Mouse (Mus musculus): ENCODE results near the gene Hand2. TPM values are rescaled to one million over a fixed set of nuclear protein-coding genes. Genes with fewer than 3 reads are reported as not detected.

Gene Hand2
- 2.3 and 3.8 TPM in 2 replicates for polyA plus RNA-seq (2015; fragmentation: Nextera tagmentation; extraction: Ambion mirVana)

DNA sequence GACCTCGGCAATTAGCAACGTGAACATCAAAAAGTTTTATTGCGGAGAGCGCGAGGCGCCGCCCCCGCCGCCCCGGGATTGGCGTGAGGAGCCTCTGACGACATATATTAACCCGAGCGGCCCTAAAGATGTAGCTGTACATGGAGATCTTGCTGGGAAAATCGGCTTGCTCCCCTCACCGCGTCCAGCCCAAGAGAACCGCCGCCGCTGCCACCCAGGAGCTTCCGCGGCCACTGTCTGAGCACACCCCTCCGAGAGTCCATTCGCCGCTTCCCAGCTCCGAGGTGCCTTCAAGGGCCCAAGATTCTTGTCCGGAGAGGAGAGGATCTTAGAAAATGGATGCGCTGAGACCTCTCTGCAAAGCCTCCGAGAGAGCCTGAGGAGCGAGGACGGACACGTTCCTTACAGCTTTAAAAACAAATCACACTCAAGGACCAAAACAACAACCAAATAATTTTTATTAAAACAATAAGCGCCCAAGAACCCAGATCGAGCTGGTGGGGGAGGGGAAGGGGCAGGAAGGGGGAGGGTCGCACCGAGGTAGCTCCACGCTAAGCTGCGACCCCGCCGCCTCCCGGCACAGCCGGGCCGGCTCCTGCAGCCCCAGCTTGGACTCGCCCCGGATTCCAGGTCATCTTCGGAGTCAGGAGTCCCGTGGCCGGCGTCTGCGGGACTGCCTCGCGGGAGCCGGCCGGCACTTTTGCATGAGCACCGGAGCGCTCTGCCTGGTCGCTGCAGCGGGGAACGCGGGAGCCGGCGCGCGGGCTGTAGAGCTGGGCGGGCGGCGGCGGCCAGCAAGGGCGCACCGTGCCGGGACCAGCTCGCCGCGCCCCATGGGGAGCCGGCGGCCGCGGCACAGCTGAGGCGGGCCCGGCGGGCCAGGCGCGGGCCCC, at the start of gene Hand2:
TSS of gene Hand2 (plus strand) at position 133 of the 893 bp plus-strand sequence.
- ATAC-seq (ENCODE audit: insufficient number of reproducible peaks, low FRiP score, low TSS enrichment, low read depth), result peak; percentile 65; the same call in 1 of the 2 replicates
- Histone ChIP-seq H3K9ac (peak within 1 kb of the TSS; percentile 39), H3K36me3 (no peaks in the 10 kb centered on the region), H3K27ac (replicated peaks) (peak within 1 kb of the TSS; percentile 74; the same call in 1 of the 2 replicates), H3K4me2 (replicated peaks) (peak within 1 kb of the TSS; percentile 60), H3K4me1 (peaks cover 20% of the 10 kb centered on the region), H3K27me3 (peaks cover 95% of the 10 kb centered on the region), H3K4me3 (replicated peaks) (peak within 1 kb of the TSS; percentile 49), H3K9me3 (replicated peaks) (no peaks in the 10 kb centered on the region)
- WGBS, result under 1% methylated on average over 76 of the region's 83 CpGs

DNA sequence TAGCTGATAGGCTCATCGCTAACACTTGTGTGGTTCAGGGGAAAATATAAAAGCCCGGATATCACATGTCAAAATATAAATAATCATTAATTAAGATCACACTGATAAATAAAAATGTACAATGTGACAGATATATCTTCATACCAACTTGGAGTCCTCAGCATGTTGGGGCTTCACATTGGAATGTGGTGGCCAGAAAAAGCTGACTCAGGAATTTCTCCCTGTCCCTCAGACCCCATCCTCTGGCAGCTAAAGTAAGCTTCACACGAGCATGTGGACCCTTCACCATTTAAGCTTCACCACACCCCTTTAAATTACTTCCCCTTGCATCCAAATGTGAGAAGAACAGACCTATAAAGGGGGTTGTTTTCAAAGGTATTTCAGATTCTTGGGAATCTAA, 47.7 kb upstream of the Hand2 start:
- Histone ChIP-seq H3K36me3 (no peaks in the 10 kb centered on the region), H3K9me3 (replicated peaks) (no peaks in the 10 kb centered on the region), H3K27me3 (no peaks in the 10 kb centered on the region), H3K9ac (no peak overlapping the region), H3K4me2 (replicated peaks) (no peak overlapping the region), H3K4me1 (no peaks in the 10 kb centered on the region), H3K27ac (replicated peaks) (no peak overlapping the region), H3K4me3 (replicated peaks) (no peak overlapping the region)
- no peak for ATAC-seq (ENCODE audit: insufficient number of reproducible peaks, low FRiP score, low TSS enrichment, low read depth)
- whole genome bisulfite sequencing, result 60% methylated on average over 3 of the region's 3 CpGs

DNA sequence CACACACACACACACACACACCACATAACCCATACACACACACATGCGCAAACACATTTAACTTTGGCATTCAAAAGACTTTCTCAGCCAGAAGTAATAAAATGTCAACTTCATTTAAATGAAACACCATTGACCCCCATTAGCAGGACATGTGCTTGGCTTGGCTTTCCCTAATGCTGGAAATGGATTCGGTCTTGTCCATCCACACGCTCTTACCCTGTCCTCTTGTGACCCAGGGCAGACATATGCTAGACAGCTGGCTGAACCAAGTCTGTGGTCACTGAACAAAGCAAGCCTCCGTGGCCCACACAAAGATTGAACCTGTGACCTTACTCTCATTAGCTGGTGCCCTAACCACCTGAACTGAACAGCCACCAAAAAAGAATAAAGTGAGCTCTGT, 27.3 kb upstream of the Hand2 start:
- H3K9me3 ChIP-seq (replicated peaks), result no peaks in the 10 kb centered on the region
- ATAC-seq (ENCODE audit: insufficient number of reproducible peaks, low FRiP score, low TSS enrichment, low read depth), result no peak
- 63% methylated on average over 4 of the region's 4 CpGs for WGBS
- no peak overlapping the region for H3K4me2 ChIP-seq (replicated peaks)
- no peaks in the 10 kb centered on the region for H3K36me3 ChIP-seq
- H3K4me3 ChIP-seq (replicated peaks), result no peak overlapping the region
- no peak overlapping the region for H3K27ac ChIP-seq (replicated peaks)
- no peak overlapping the region for H3K9ac ChIP-seq
- no peaks in the 10 kb centered on the region for H3K27me3 ChIP-seq
- H3K4me1 ChIP-seq, result no peaks in the 10 kb centered on the region

DNA sequence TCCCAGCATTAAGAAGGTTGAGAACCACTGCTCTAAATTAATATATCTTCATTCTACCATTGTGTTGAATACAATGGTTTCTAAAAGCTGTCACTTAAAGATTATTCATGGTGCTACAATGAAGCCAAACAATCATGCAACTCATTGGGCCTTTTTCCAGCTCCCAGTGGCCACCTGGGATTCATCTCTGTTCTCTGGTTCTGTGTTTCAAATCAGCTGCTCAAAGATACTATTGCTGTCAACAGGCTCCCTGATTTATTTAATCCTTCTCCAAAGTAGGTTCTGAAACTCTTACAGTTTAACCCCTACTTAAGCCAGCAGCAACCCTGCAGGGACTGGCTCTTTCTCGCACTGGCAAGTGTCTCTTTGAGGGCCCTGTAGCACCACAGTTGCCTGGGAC, 17.3 kb upstream of the Hand2 start:
- no peaks in the 10 kb centered on the region for H3K4me1 ChIP-seq
- ATAC-seq (ENCODE audit: insufficient number of reproducible peaks, low FRiP score, low TSS enrichment, low read depth), result no peak
- WGBS, result 48% methylated on average over 1 of the region's 1 CpGs

DNA sequence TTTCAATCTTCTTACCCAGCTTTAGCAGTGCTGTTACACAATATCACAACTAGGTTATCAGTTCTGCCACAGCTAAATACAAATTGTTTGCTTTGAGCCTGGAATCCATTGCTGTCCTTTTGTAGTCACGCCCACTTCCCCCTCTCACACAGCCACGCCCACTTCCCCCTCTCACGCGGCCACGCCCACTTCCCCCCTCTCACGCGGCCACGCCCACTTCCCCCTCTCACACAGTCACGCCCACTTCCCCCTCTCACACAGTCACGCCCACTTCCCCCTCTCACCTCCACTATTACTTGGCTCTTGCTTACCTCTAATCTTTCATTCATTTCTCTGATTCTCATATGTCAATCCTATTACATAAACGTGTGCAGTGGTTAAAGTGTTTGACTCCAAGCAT, 15.8 kb upstream of the Hand2 start:
- Histone ChIP-seq H3K4me1 (no peaks in the 10 kb centered on the region), H3K9ac (no peak overlapping the region), H3K36me3 (no peaks in the 10 kb centered on the region), H3K27me3 (peaks cover 24% of the 10 kb centered on the region), H3K4me3 (replicated peaks) (no peak overlapping the region), H3K4me2 (replicated peaks) (no peak overlapping the region), H3K27ac (replicated peaks) (no peak overlapping the region), H3K9me3 (replicated peaks) (no peaks in the 10 kb centered on the region)
- 52% methylated on average over 11 of the region's 11 CpGs for WGBS
- ATAC-seq (ENCODE audit: insufficient number of reproducible peaks, low FRiP score, low TSS enrichment, low read depth), result no peak

More for the DNA sequence above, 17.3 kb upstream of the Hand2 start:
- H3K27me3 ChIP-seq, result peaks cover 18% of the 10 kb centered on the region
- H3K27ac ChIP-seq (replicated peaks), result no peak overlapping the region
- H3K4me2 ChIP-seq (replicated peaks), result no peak overlapping the region
- H3K9me3 ChIP-seq (replicated peaks), result no peaks in the 10 kb centered on the region
- H3K4me3 ChIP-seq (replicated peaks), result no peak overlapping the region
- no peak overlapping the region for H3K9ac ChIP-seq
- H3K36me3 ChIP-seq, result no peaks in the 10 kb centered on the region

DNA sequence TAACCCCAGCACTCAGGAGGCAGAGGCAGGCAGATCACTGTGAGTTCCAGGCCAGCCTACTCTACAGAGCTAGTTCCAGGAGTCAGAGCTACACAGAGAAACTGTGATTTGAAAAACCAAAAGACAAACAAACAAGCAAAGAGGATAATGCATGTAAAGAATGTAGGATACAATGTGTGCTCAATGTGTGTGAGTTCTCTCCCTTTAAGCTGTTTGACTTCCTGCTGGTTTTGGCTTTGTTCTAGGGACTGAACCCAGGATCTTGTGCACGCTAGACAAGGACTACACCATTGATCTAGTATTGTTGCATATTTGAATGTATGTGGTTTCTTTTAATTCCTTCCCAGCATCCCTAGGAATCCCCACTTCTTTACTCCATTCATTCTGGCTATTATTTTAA, 14.3 kb upstream of the Hand2 start:
- no peaks in the 10 kb centered on the region for H3K9me3 ChIP-seq (replicated peaks)
- ATAC-seq (ENCODE audit: insufficient number of reproducible peaks, low FRiP score, low TSS enrichment, low read depth), result no peak
- no peak overlapping the region for H3K4me3 ChIP-seq (replicated peaks)
- H3K27me3 ChIP-seq, result peaks cover 35% of the 10 kb centered on the region
- no peaks in the 10 kb centered on the region for H3K36me3 ChIP-seq
- H3K9ac ChIP-seq, result no peak overlapping the region
- no peaks in the 10 kb centered on the region for H3K4me1 ChIP-seq
- H3K4me2 ChIP-seq (replicated peaks), result no peak overlapping the region
- no peak overlapping the region for H3K27ac ChIP-seq (replicated peaks)
- 18% methylated on average over 1 of the region's 1 CpGs for WGBS

DNA sequence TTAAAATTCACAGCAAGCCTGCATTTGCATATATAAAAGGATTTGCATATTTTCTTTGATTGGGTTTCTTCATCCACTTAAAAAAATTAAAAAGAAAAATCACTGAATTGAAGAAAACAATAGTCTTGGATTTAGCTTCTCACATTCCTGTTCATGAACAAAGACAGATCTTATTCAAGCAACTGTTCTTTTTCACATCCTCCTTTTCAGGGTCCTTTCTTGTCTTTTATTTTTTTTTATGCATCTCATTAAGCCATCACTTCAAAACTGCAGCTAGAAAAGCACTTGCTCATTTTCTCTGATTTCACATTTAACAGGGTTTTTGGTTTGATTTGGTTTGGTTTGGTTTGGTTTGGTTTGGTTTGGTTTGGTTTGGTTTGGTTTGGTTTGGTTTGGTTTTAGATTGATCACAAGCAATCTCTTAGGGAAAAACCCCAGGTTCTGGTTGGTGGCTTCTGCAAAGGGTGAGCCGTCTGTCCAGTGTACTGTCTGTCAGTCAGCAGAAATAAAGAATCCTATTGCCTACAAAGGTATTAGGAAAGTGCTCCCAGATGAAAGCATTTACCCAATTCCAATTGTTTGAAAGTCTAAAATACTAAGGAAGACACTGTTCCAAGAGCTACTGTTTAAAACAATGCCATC, 10.8 kb upstream of the Hand2 start:
- H3K4me2 ChIP-seq (replicated peaks), result no peak overlapping the region
- 23% methylated on average over 1 of the region's 1 CpGs for WGBS
- peaks cover 62% of the 10 kb centered on the region for H3K27me3 ChIP-seq
- no peak overlapping the region for H3K9ac ChIP-seq
- H3K4me1 ChIP-seq, result peaks cover 12% of the 10 kb centered on the region
- no peaks in the 10 kb centered on the region for H3K36me3 ChIP-seq
- no peak overlapping the region for H3K27ac ChIP-seq (replicated peaks)
- ATAC-seq (ENCODE audit: insufficient number of reproducible peaks, low FRiP score, low TSS enrichment, low read depth), result no peak
- H3K9me3 ChIP-seq (replicated peaks), result no peaks in the 10 kb centered on the region
- H3K4me3 ChIP-seq (replicated peaks), result no peak overlapping the region

DNA sequence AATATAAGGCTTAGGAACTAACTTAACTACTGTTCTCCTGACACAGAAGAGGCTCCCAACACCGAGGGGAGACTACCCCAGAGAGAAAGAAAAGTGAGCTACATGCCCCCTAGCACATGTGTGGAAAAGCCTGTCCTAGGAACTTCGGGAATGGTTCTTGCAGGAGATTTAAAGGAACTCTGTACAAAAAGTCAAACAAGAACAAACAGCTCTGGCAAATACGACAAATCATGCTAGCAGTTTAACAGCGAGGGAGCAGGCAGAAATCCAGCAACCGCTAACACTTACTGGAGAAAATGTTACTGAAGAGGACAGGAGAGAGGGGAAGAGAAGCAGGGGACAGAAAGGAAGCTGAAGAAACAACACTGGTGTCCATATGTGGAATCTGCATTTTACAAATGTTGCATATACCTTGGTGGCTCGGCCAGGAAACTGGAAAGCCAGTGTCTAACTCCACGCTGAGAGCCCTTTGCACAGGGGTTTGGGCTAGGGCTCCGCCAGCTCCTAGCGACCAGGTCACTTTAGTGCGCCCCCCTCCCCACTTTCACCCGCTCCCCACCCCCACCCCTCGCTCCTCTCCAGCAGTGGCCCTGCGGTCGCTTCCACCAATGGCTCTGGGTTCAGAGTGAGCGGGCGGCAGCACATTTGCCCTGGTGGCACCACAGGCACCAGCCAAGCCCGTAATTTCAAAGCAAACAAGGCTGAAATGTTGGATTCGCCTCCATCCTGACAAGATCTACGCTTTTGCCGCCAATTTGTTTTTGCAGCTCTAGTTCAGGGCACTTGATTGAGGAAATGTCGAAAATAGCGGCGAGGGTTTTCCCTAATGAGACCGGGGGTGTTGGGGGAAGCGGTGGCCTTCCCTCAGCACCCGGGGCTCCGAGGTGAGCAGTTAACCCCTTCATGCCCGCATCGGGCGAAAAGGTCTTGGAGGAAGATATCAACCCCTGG, 8.5 kb upstream of the Hand2 start:
- Histone ChIP-seq H3K4me2 (replicated peaks) (peak overlapping the region; percentile 47), H3K4me1 (peaks cover 12% of the 10 kb centered on the region), H3K27ac (replicated peaks) (peak overlapping the region; percentile 55), H3K27me3 (peaks cover 79% of the 10 kb centered on the region), H3K36me3 (no peaks in the 10 kb centered on the region), H3K4me3 (replicated peaks) (peak overlapping the region; percentile 33), H3K9ac (no peak overlapping the region), H3K9me3 (replicated peaks) (no peaks in the 10 kb centered on the region)
- peak; percentile 43; the same call in 1 of the 2 replicates for ATAC-seq (ENCODE audit: insufficient number of reproducible peaks, low FRiP score, low TSS enrichment, low read depth)
- under 1% methylated on average over 30 of the region's 30 CpGs for WGBS

DNA sequence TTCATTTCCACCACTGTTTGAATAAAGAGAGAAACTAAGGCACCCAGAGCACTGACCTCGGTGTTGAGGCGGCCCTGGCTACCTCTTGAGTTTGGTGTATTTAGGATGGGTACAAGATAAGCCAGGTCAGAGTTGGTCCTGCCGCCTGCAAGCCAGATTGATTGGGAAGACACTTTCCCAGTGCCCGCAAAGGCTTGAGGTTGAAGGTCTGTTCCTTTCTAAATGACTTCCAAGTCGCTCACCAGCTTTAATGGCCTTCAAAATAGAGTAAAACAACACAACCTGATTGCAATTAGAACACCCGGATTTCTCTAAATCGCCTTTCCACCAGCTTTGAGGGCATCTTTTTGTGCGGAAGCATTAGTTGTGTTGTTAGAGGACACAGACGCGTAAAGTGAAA, 7.2 kb upstream of the Hand2 start:
- no peaks in the 10 kb centered on the region for H3K36me3 ChIP-seq
- H3K4me3 ChIP-seq (replicated peaks), result no peak overlapping the region
- peak overlapping the region; percentile 31 for H3K27ac ChIP-seq (replicated peaks)
- H3K9me3 ChIP-seq (replicated peaks), result no peaks in the 10 kb centered on the region
- peak overlapping the region; percentile 3; the same call in 1 of the 2 replicates for H3K4me2 ChIP-seq (replicated peaks)
- peaks cover 81% of the 10 kb centered on the region for H3K27me3 ChIP-seq
- no peak overlapping the region for H3K9ac ChIP-seq
- no peak for ATAC-seq (ENCODE audit: insufficient number of reproducible peaks, low FRiP score, low TSS enrichment, low read depth)
- WGBS, result 8% methylated on average over 10 of the region's 10 CpGs
- H3K4me1 ChIP-seq, result peaks cover 12% of the 10 kb centered on the region

DNA sequence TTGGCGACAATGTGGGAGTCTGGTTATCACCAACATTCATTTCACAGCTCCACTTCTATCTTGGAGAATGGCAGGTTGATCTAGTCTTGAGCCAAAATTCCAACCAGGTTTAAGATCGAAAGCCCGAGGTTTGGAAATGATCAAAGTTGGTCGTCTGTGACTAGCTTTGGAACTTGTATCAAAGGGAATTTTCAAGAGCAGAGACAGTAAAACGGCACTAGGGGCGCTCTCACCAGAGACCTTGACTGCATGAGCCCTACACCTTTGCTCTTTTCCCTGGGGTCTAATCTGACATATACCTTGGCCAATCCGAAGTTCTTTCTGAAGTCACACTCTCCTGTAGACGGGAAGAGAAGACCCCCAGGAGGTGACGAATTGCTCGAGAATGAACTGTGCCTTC, 6.6 kb upstream of the Hand2 start:
- no peak overlapping the region for H3K4me3 ChIP-seq (replicated peaks)

DNA sequence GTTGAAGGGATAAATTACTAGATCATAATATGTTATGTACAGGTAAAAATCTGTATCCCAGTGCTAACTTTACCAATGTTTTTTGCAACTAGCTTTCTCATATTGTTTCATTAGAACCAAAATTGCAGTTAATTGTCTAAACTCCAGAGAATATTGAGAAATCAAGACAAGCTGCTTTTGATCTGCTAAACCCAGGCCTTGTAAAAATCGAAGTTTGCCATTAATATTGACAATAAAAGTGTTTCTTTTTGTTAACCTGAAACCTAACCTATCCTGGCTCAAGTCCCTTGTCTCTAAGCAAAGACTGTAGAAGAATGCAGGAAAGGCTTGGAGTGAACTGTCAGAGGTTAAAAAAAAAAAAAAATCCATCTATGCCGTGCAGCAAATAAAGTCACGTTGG, 5.3 kb upstream of the Hand2 start:
- H3K9ac ChIP-seq, result no peak overlapping the region
- H3K27me3 ChIP-seq, result peaks cover 90% of the 10 kb centered on the region
- no peaks in the 10 kb centered on the region for H3K9me3 ChIP-seq (replicated peaks)
- no peak overlapping the region for H3K4me2 ChIP-seq (replicated peaks)
- H3K4me3 ChIP-seq (replicated peaks), result no peak overlapping the region
- peaks cover 12% of the 10 kb centered on the region for H3K4me1 ChIP-seq
- no peaks in the 10 kb centered on the region for H3K36me3 ChIP-seq
- no peak overlapping the region for H3K27ac ChIP-seq (replicated peaks)
- WGBS, result 5% methylated on average over 3 of the region's 3 CpGs
- ATAC-seq (ENCODE audit: insufficient number of reproducible peaks, low FRiP score, low TSS enrichment, low read depth), result no peak

More for the DNA sequence above, 6.6 kb upstream of the Hand2 start:
- Histone ChIP-seq H3K4me1 (peaks cover 12% of the 10 kb centered on the region), H3K9me3 (replicated peaks) (no peaks in the 10 kb centered on the region), H3K9ac (no peak overlapping the region), H3K27me3 (peaks cover 82% of the 10 kb centered on the region), H3K27ac (replicated peaks) (no peak overlapping the region; the same call in 1 of the 2 replicates), H3K4me2 (replicated peaks) (no peak overlapping the region), H3K36me3 (no peaks in the 10 kb centered on the region)
- no peak for ATAC-seq (ENCODE audit: insufficient number of reproducible peaks, low FRiP score, low TSS enrichment, low read depth)
- WGBS, result 3% methylated on average over 10 of the region's 10 CpGs

Data from embryonic facial prominence, embryonic 15.5 days (tissue).